In genomic region chr5:98410060-98410459, GRCm38 (mm10) we compare ENCODE assay signal across 7 mouse cellular contexts.
DNase-seq lines count a peak whose midpoint lies in the region; ATAC-seq and TF ChIP-seq lines count a peak whose summit lies in the region.

No protein-coding gene starts in this region.

- intact Hi-C loops in gastrocnemius, postnatal 14 days (cut with DNase I; ENCODE audit: low total_unique reads): no loop called here

- no peaks in the 10 kb centered on the region for H3K27me3 ChIP-seq in intestine, postnatal 0 days (replicated peaks; ENCODE audit: control insufficient read depth, insufficient read depth, low read length)
- H3K27me3 ChIP-seq in intestine, embryonic 15.5 days (replicated peaks): no peaks in the 10 kb centered on the region
- H3K27me3 ChIP-seq in embryonic facial prominence, embryonic 10.5 days (replicated peaks; ENCODE audit: low read depth, poor library complexity, severe bottlenecking): no peaks in the 10 kb centered on the region

- ATAC-seq in intestine, postnatal 0 days: no peak
- no peak for ATAC-seq in intestine, embryonic 15.5 days

- peak; percentile 15 for DNase-seq in urinary bladder, postnatal 25 days (ENCODE audit: low spot score)
- no peak for DNase-seq in urinary bladder, adult 2 months (ENCODE audit: low spot score)
- peak; percentile 31 for DNase-seq in embryonic facial prominence, embryonic 10.5 days (ENCODE audit: low spot score)
- no peak for DNase-seq in gastrocnemius, postnatal 14 days
- DNase-seq in left cerebral cortex, adult 18-20 months (ENCODE audit: low spot score in 2 of 2): no peak

- no peak overlapping the region for H3K4me2 ChIP-seq in intestine, postnatal 0 days (replicated peaks; ENCODE audit: low read depth)
- no peak overlapping the region for H3K4me2 ChIP-seq in intestine, embryonic 15.5 days (replicated peaks)

- H3K9me3 ChIP-seq in intestine, postnatal 0 days (ENCODE audit: control insufficient read depth): no peaks in the 10 kb centered on the region
- no peaks in the 10 kb centered on the region for H3K9me3 ChIP-seq in intestine, embryonic 15.5 days
- no peaks in the 10 kb centered on the region for H3K9me3 ChIP-seq in embryonic facial prominence, embryonic 10.5 days

- H3K27ac ChIP-seq in intestine, postnatal 0 days (ENCODE audit: low read depth, low read length): no peak overlapping the region
- no peak overlapping the region for H3K27ac ChIP-seq in intestine, embryonic 15.5 days
- H3K27ac ChIP-seq in embryonic facial prominence, embryonic 10.5 days (replicated peaks): no peak overlapping the region

- no peak overlapping the region for H3K9ac ChIP-seq in intestine, postnatal 0 days (ENCODE audit: low read depth, low read length)
- H3K9ac ChIP-seq in intestine, embryonic 15.5 days: no peak overlapping the region

- no peaks in the 10 kb centered on the region for H3K36me3 ChIP-seq in intestine, postnatal 0 days (ENCODE audit: control insufficient read depth, insufficient read depth)
- H3K36me3 ChIP-seq in intestine, embryonic 15.5 days: no peaks in the 10 kb centered on the region
- no peaks in the 10 kb centered on the region for H3K36me3 ChIP-seq in embryonic facial prominence, embryonic 10.5 days (replicated peaks)

- no peak overlapping the region for H3K4me3 ChIP-seq in intestine, postnatal 0 days (ENCODE audit: low read depth, low read length)
- no peak overlapping the region for H3K4me3 ChIP-seq in intestine, embryonic 15.5 days (replicated peaks)
- no peak overlapping the region for H3K4me3 ChIP-seq in embryonic facial prominence, embryonic 10.5 days

- no peaks in the 10 kb centered on the region for H3K4me1 ChIP-seq in intestine, postnatal 0 days (replicated peaks; ENCODE audit: control insufficient read depth, insufficient read depth, low read length)
- 0 out of 2 replicates have a peak, but pooled peaks cover 3% of the 10 kb centered on the region for H3K4me1 ChIP-seq in intestine, embryonic 15.5 days (replicated peaks)
- no peaks in the 10 kb centered on the region for H3K4me1 ChIP-seq in embryonic facial prominence, embryonic 10.5 days

- peak; percentile 63 for TF ChIP-seq CTCF in intestine, postnatal 0 days (IDR thresholded peaks at IDR 0.05; ENCODE audit: low read depth)

- WGBS in intestine, postnatal 0 days: 67% methylated on average over 2 of the region's 2 CpGs
- WGBS in intestine, embryonic 15.5 days: 72% methylated on average over 2 of the region's 2 CpGs
- 78% methylated on average over 2 of the region's 2 CpGs for WGBS in embryonic facial prominence, embryonic 10.5 days

Comparison
In these comparisons a context has a peak if more than half of its experiments do, and no peak if none do; other contexts are left out.
1. DNase-seq: peak in urinary bladder, postnatal 25 days (single experiment) and embryonic facial prominence, embryonic 10.5 days (single experiment); none in urinary bladder, adult 2 months (single experiment), gastrocnemius, postnatal 14 days (single experiment) and left cerebral cortex, adult 18-20 months (0 of 2).